Mouse (Mus musculus) myocyte (in vitro differentiated cells): ENCODE data around the gene Tsfm. TPM values are rescaled to one million over a fixed set of nuclear protein-coding genes. Genes with fewer than 3 reads are reported as not detected.

Experiments used
- H3K27me3 ChIP-seq: one replicate; pipeline ENCODE4 v1.6.1; 2011; ENCODE audit not compliant: control insufficient read depth, insufficient read depth, insufficient read length
- H3K36me3 ChIP-seq: one replicate; pipeline ENCODE4 v1.6.1; 2011; ENCODE audit not compliant: control insufficient read depth, insufficient read depth
- H3K4me2 ChIP-seq: one replicate; pipeline ENCODE4 v1.6.1; 2011; ENCODE audit warnings: low read depth, control low read depth
- H3K4me3 ChIP-seq: one replicate; pipeline ENCODE4 v1.5.1; 2011; ENCODE audit warnings: mild to moderate bottlenecking, control low read depth, moderate library complexity
- H3K79me2 ChIP-seq: one replicate; pipeline ENCODE4 v1.6.1; 2011; ENCODE audit not compliant: control insufficient read depth, insufficient read depth
- H3ac ChIP-seq: one replicate; pipeline ENCODE4 v1.6.1; 2011; ENCODE audit not compliant: control insufficient read depth, insufficient read length
- CEBPB ChIP-seq: IDR thresholded peaks from 2 replicates; pipeline ENCODE4 v1.6.1; 2011; ENCODE audit warnings: mild to moderate bottlenecking, moderate library complexity; ENCODE audit not compliant: poor library complexity, insufficient read depth, severe bottlenecking
- E2F4 ChIP-seq: IDR thresholded peaks from one replicate; pipeline ENCODE4 v1.6.1; 2011; ENCODE audit warnings: mild to moderate bottlenecking, control low read depth, moderate library complexity; ENCODE audit not compliant: insufficient read depth
- MAX ChIP-seq: IDR thresholded peaks from one replicate; pipeline ENCODE4 v1.6.1; 2011; ENCODE audit warnings: low read depth, mild to moderate bottlenecking, control low read depth
- MYOD1 ChIP-seq, 3 experiments: IDR thresholded peaks; one replicate each; pipeline ENCODE4 v1.6.1; 2011; ENCODE audit warnings: control low read depth in 2 of 3, low read depth in 2 of 3, mild to moderate bottlenecking in 2 of 3, moderate library complexity in 1 of 3; ENCODE audit not compliant: insufficient read length in 2 of 3, control insufficient read depth in 1 of 3
- MYOG ChIP-seq, 3 experiments: IDR thresholded peaks; one replicate each; pipeline ENCODE4 v1.6.1; 2011; ENCODE audit warnings: control low read depth in 2 of 3, low read depth in 2 of 3, mild to moderate bottlenecking in 2 of 3; ENCODE audit not compliant: insufficient read length in 2 of 3, control insufficient read depth in 1 of 3, insufficient read depth in 1 of 3
- POLR2A ChIP-seq: IDR thresholded peaks from one replicate; pipeline ENCODE4 v1.6.1; 2011; ENCODE audit warnings: low read depth, mild to moderate bottlenecking, control low read depth, moderate library complexity; ENCODE audit not compliant: insufficient read length
- POLR2AphosphoS2 ChIP-seq: IDR thresholded peaks from one replicate; pipeline ENCODE4 v1.6.1; 2011; ENCODE audit warnings: low read depth, control low read depth; ENCODE audit not compliant: insufficient read length
- REST ChIP-seq: IDR thresholded peaks from one replicate; pipeline ENCODE4 v1.6.1; 2011; ENCODE audit warnings: mild to moderate bottlenecking, control low read depth, moderate library complexity; ENCODE audit not compliant: insufficient read depth, insufficient read length
- SRF ChIP-seq: IDR thresholded peaks from one replicate; pipeline ENCODE4 v1.6.1; 2011; ENCODE audit warnings: low read depth; ENCODE audit not compliant: control insufficient read depth, insufficient read length
- TCF12 ChIP-seq: IDR thresholded peaks from one replicate; pipeline ENCODE4 v1.6.1; 2011; ENCODE audit warnings: mild to moderate bottlenecking, control low read depth; ENCODE audit not compliant: poor library complexity, insufficient read depth, severe bottlenecking
- TCF3 ChIP-seq: IDR thresholded peaks from one replicate; pipeline ENCODE4 v1.6.1; 2011; ENCODE audit warnings: low read depth, control low read depth; ENCODE audit not compliant: insufficient read length
- USF1 ChIP-seq: IDR thresholded peaks from one replicate; pipeline ENCODE4 v1.6.1; 2011; ENCODE audit warnings: low read depth, mild to moderate bottlenecking, control low read depth, moderate library complexity
- polyA plus RNA-seq: library from polyadenylated mRNA; unstranded; fragments of >200 nt; fragmentation: generic; extraction: Trizol; gene quantifications from one replicate; pipeline ENCODE4 v1.2.1, GENCODE M21; 2012; ENCODE audit warnings: missing spikeins

Tsfm gene
- polyA plus RNA-seq, 1 experiment, result 53.7 TPM

DNA sequence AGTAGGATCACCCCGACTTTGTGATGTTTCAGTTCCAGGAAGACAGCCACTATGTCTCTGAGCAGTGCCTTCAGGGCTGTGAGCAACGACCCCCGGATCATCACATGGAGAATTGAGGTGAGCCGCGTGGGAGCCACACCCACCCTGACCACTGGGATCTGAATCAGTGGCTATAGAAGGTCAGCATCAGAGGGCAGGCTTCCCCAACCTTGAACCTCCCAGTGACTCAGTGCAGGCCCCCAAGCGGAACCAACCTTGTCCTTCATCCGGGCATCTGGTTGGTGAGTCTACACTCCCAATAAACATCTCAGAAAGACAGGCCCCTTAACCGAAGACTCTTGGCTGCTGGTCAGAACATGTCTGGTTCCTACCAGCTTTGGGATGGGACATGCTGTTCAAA is 27.3 kb downstream of the Tsfm start:
- Histone ChIP-seq H3K36me3 (peaks cover 4% of the 10 kb centered on the region), H3K27me3 (no peaks in the 10 kb centered on the region), H3K4me2 (no peak overlapping the region), H3K4me3 (no peak overlapping the region), H3ac (no peak overlapping the region), H3K79me2 (no peaks in the 10 kb centered on the region)
- TF ChIP-seq POLR2AphosphoS2 (no peak), MYOG (IDR thresholded peaks at IDR 0.05; ENCODE audit: control insufficient read depth in 1 of 3, insufficient read depth in 1 of 3, insufficient read length in 2 of 3, low read depth in 2 of 3) (no peak), E2F4 (no peak), REST (no peak), TCF3 (no peak), MAX (no peak), USF1 (no peak), SRF (no peak), MYOD1 (IDR thresholded peaks at IDR 0.05; ENCODE audit: control insufficient read depth in 1 of 3, insufficient read length in 2 of 3, low read depth in 2 of 3) (no peak)

DNA sequence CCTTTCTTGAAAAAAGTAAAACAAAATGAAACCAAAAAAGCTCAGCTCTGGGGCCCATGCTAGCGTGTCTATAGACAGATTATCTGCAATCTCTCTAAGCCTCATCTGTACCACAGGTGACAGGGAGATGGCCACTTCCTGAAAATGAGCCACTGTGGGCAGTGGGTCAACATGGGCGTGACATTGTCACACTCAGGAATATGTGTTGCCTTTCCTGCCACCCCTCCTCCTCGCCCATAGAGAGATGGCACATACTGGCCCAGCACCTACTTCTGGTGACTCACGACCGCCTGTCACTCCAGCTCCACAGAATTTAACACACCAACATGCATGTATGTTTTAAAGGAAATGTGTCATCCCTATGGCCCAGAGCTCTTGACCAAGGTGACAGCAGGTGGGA is 27.9 kb downstream of the Tsfm start:
- peak overlapping the region; percentile 47 for H3K4me2 ChIP-seq
- H3K27me3 ChIP-seq, result no peaks in the 10 kb centered on the region
- H3K4me3 ChIP-seq, result no peak overlapping the region
- peaks cover 8% of the 10 kb centered on the region for H3K36me3 ChIP-seq
- H3ac ChIP-seq, result no peak overlapping the region
- TF ChIP-seq CEBPB (no peak), REST (no peak), MAX (no peak), POLR2A (no peak), POLR2AphosphoS2 (peak; percentile 16), TCF12 (no peak), E2F4 (no peak)
- H3K79me2 ChIP-seq, result no peaks in the 10 kb centered on the region

DNA sequence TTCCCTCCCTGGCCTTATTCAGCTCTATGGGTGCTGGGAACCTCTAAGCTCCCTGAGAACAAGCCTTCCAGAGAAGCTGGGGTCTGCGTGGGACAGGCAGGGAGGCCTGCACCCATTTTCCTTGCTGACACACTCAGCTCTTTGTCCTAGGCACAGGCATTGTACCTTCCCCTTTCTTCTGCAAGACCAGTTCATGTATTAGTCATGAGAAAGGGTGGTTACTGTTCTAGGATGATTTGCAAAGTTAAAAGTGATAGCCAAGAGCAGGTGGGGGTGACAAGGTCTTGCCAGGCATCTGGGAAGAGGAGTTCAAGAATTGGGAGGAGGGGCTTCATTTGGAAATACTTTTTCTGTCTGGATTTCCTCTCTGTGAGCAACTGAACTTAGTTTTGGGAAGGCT is 28.6 kb downstream of the Tsfm start:
- H3K27me3 ChIP-seq, result no peaks in the 10 kb centered on the region
- H3K4me2 ChIP-seq, result peak overlapping the region; percentile 47
- H3K36me3 ChIP-seq, result peaks cover 8% of the 10 kb centered on the region
- no peaks in the 10 kb centered on the region for H3K79me2 ChIP-seq
- peak overlapping the region; percentile 38 for H3K4me3 ChIP-seq
- TF ChIP-seq POLR2A (peak; percentile 8), SRF (no peak), POLR2AphosphoS2 (no peak), E2F4 (no peak), MYOD1 (IDR thresholded peaks at IDR 0.05; ENCODE audit: control insufficient read depth in 1 of 3, insufficient read length in 2 of 3, low read depth in 2 of 3) (peak in 2 of 3 experiments; percentile 10 to 14), REST (no peak)
- no peak overlapping the region for H3ac ChIP-seq

DNA sequence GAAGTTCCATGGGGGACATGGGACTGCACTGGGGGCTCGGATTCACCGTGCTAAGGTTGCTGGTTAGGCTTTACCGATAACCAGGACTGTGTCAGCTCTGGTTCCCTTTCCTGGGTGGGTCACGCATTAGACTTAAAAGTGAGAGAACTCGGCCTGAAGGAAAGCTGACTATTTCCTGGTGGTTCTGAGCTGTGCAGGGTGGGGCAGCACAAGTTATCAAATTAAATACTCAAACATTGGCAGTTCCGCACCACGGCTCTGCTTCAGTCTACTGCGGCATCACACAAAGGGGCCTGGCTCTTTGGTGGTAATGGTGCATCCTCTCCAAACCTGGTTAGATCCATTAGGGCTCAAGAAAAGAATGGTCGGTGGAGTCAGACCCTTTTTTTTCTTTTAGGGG is 29.3 kb downstream of the Tsfm start:
- TF ChIP-seq MAX, result no peak
- TF ChIP-seq POLR2AphosphoS2, result no peak
- TF ChIP-seq USF1, result no peak
- TF ChIP-seq POLR2A, result no peak
- TF ChIP-seq SRF, result no peak
- Histone ChIP-seq H3ac (no peak overlapping the region), H3K79me2 (no peaks in the 10 kb centered on the region), H3K27me3 (no peaks in the 10 kb centered on the region), H3K36me3 (peaks cover 8% of the 10 kb centered on the region), H3K4me2 (peak overlapping the region; percentile 47), H3K4me3 (peak overlapping the region; percentile 38)

DNA sequence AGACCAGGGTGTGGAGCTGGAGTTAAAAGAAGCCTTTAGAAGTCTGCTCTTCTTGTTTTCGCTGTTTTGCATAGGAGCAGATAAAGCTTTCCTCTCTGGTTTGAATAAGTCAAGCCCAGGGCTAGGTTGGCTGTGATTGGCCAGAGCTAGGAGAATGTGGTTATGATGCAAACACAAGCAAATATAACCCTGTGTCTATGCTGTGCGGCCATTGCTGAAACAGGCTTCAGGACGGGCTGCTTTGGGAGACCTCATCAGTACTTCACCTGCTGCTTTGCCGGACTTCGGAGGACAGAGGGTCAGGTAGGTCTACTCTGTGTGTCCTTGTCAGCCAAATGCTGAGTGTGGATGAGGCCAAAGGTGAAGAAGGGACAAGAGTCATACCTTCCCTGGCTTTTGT is 30.1 kb downstream of the Tsfm start, which contains the start of gene Avil:
Avil (plus strand) TSS at position 181 of the 400 bp plus-strand sequence.
- Histone ChIP-seq H3K27me3 (no peaks in the 10 kb centered on the region), H3K79me2 (no peaks in the 10 kb centered on the region), H3K4me2 (peak within 1 kb of the TSS; percentile 47), H3K36me3 (peaks cover 8% of the 10 kb centered on the region), H3K4me3 (peak within 1 kb of the TSS; percentile 38), H3ac (no peak within 1 kb of the TSS)
- no peak for TF ChIP-seq MYOD1 (IDR thresholded peaks at IDR 0.05; ENCODE audit: control insufficient read depth in 1 of 3, insufficient read length in 2 of 3, low read depth in 2 of 3)
- no peak for TF ChIP-seq MYOG (IDR thresholded peaks at IDR 0.05; ENCODE audit: control insufficient read depth in 1 of 3, insufficient read depth in 1 of 3, insufficient read length in 2 of 3, low read depth in 2 of 3)
- TF ChIP-seq SRF, result no peak
- TF ChIP-seq TCF12, result no peak
- no peak for TF ChIP-seq TCF3
- TF ChIP-seq REST, result no peak
- peak; percentile 94 for TF ChIP-seq POLR2AphosphoS2
- no peak for TF ChIP-seq E2F4
- TF ChIP-seq CEBPB, result peak; percentile 79; the same call in 1 of the 2 replicates
- no peak for TF ChIP-seq USF1
- TF ChIP-seq MAX, result no peak
- peak; percentile 68 for TF ChIP-seq POLR2A
